Mouse (Mus musculus) stomach, embryonic 15.5 days (tissue): ENCODE measurements around the gene Ipo7. TPM values are rescaled to one million over a fixed set of nuclear protein-coding genes. Genes with fewer than 3 reads are reported as not detected.
"Not testable (repeated sequence)": the region's sequence is repeated elsewhere in the genome, so short reads cannot be mapped to it uniquely, and the experiment has no call there.

Source experiments
- ATAC-seq: fragments of 200-750 bp; cut with Nextera tagmentation; 2 replicates; pipeline ENCODE4 v1.8.0; 2017; ENCODE audit warnings: low read depth, moderate number of reproducible peaks, moderate TSS enrichment; ENCODE audit not compliant: insufficient read depth, low FRiP score
- H3K27ac ChIP-seq: fragments of 300-500 bp; sonication (generic); 2 replicates; pipeline ENCODE4 v1.5.1; 2015; ENCODE audit warnings: mild to moderate bottlenecking, inconsistent platforms
- H3K27me3 ChIP-seq: fragments of 300-500 bp; sonication (generic); replicated peaks from 2 replicates; pipeline ENCODE4 v1.6.1; 2015; ENCODE audit warnings: inconsistent platforms
- H3K36me3 ChIP-seq: fragments of 300-500 bp; sonication (generic); 2 replicates; pipeline ENCODE4 v1.6.1; 2015; ENCODE audit warnings: inconsistent platforms
- H3K4me1 ChIP-seq: fragments of 300-500 bp; sonication (generic); 2 replicates; pipeline ENCODE4 v1.6.1; 2015; ENCODE audit warnings: inconsistent platforms
- H3K4me2 ChIP-seq: fragments of 300-500 bp; sonication (generic); 2 replicates; pipeline ENCODE4 v1.6.1; 2015; ENCODE audit warnings: mild to moderate bottlenecking, inconsistent platforms
- H3K4me3 ChIP-seq: fragments of 300-500 bp; sonication (generic); replicated peaks from 2 replicates; pipeline ENCODE4 v1.5.1; 2015; ENCODE audit warnings: inconsistent platforms
- H3K9ac ChIP-seq: fragments of 300-500 bp; sonication (generic); 2 replicates; pipeline ENCODE4 v1.6.1; 2015; ENCODE audit warnings: inconsistent platforms
- H3K9me3 ChIP-seq: fragments of 300-500 bp; sonication (generic); 2 replicates; pipeline ENCODE4 v1.6.1; 2016; ENCODE audit warnings: inconsistent platforms
- WGBS: fragments of 180-500 bp; shearing (Covaris S2); methylation state at CpG from one replicate; pipeline ENCODE4 v1.1.7; 2015; 5-methylcytosine and 5-hydroxymethylcytosine counted together
- polyA plus RNA-seq: library from polyadenylated mRNA; unstranded; fragments of >200 nt; fragmentation: Nextera tagmentation; extraction: Ambion mirVana; gene quantifications from 2 replicates; pipeline ENCODE4 v1.2.1, GENCODE M21; 2015

Ipo7 gene
- polyA plus RNA-seq, 1 experiment from 2014 or later = 40.2 TPM

DNA sequence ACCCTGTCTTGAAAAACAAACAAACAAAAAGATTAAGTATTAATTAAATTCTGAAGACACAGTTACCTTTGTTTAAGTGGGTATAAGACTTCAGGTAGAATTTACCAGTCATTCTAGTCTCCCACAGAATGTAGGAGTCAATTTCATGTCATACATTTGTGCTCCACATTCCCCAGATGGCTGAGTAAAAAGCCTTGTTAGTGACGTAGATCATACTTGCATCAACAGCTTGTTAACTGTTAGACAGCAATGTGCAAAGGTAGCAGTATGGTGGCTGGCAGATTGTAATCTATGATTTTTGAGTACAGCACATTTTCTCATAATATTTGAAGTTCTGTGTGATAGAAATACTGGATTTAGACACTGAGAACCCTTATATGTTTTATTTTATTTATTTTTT lies 10.8 kb downstream of the Ipo7 start:
- Histone ChIP-seq H3K36me3 (peaks cover 19% of the 10 kb centered on the region), H3K27ac (no peak overlapping the region), H3K9me3 (no peaks in the 10 kb centered on the region), H3K9ac (no peak overlapping the region), H3K27me3 (no peaks in the 10 kb centered on the region), H3K4me2 (no peak overlapping the region), H3K4me3 (no peak overlapping the region), H3K4me1 (no peaks in the 10 kb centered on the region)
- no peak for ATAC-seq
- WGBS = 76% methylated on average over 1 of the region's 1 CpGs

DNA sequence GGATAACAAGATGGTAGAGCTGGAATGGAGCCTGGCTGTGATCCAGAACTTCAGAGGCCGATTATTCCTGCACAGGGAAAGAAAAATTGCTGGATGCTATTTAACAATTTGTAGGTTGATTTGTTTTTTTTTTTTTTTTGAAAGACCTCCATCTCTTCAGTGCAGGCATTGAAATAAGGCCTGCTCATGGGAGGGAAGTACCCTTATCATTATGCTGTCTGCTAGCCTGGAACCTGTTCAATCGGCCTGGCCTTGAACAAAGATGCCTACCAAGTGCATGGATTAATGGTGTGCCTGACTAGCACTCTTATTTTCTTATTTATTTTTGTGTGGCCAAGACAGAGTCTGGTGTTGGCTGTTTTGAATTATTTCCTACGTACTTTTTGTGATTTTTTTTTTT lies 12.3 kb downstream of the Ipo7 start:
- no peak overlapping the region for H3K27ac ChIP-seq
- no peak overlapping the region for H3K4me2 ChIP-seq
- H3K9me3 ChIP-seq = no peaks in the 10 kb centered on the region
- no peak for ATAC-seq
- H3K4me3 ChIP-seq = no peak overlapping the region
- no peak overlapping the region for H3K9ac ChIP-seq
- no peaks in the 10 kb centered on the region for H3K27me3 ChIP-seq
- H3K36me3 ChIP-seq = peaks cover 15% of the 10 kb centered on the region; the same call in 1 of the 2 replicates
- H3K4me1 ChIP-seq = no peaks in the 10 kb centered on the region
- 81% methylated on average over 3 of the region's 3 CpGs for WGBS

DNA sequence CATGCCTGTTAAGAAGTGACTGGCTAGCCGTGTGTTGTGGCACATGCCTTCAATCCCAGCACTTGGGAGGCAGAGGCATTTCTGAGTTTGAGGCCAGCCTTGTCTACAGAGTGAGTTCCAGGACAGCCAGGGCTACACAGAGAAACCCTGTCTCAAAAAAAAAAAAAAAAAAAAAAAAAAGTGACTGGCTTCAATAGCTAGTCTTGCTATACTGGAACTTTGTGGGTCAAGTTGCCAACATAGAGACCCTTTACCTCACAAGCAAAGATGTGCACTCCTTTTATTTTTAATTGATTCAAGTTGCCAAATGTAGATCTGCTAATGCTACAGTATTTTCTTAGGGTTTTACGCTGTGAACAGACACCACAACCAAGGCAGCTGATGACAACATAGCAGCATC lies 39.6 kb downstream of the Ipo7 start:
- not testable (repeated sequence) for H3K9me3 ChIP-seq, H3K4me1 ChIP-seq, H3K4me3 ChIP-seq, ATAC-seq, H3K9ac ChIP-seq, H3K27me3 ChIP-seq, H3K36me3 ChIP-seq, H3K4me2 ChIP-seq, H3K27ac ChIP-seq
- 90% methylated on average over 2 of the region's 2 CpGs for WGBS

DNA sequence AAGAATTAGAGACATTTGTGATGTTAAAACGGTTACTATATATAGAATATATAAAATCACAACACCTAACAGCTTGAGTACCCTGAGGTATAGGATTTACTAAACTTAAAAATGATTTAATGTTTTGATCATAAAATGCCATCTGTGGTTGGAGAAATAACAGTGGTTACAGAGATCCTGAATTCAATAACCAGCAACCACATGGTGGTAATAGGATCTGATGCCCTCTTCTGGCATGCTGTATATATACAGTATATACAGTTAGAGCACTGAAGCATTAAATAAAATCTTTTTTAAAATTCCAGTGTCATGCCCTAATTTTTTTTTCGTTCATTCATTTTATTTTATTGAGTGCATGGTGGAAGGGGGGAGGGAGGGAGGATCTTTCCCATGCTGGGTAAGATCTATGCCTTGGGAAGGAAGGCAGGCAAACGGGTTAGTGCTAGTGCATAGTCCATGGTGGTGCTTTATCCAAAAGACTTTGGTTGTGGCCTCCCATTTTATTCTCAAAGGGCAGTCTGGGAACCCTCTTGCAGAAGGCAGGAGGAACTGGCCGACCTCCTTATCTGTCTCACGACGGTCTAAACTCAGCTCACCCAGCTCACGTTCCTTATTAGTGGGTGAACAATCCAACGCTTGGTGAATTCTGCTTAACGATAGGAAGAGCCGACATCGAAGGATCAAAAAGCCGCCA lies 41.2 kb downstream of the Ipo7 start:
- WGBS = 80% methylated on average over 12 of the region's 12 CpGs
- no peaks in the 10 kb centered on the region for H3K9me3 ChIP-seq

DNA sequence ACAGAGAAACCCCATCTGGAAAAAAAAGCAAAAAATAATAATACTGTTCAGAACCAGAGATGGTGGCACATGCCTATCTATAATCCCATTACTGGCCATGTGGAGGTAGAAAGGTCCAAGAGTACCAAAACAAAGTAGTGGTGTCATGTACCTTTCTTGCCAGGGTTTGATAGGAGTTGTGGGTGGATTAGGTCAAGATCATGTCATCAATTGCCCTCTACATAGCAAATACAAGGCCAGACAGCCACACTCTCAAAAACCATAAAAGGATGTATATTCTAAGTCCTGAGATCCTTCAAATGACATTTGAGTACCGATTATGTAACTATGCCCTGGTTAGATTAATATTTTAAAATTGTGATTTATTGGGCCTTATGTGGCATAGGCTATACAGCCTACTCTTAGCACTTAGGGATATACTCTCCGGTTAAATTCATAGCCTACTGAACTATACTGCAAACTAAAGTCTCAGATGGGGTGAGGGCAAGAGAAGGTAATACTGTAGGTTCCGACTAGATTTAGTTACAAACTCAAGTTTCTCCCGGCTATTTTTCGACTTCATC lies 42.1 kb downstream of the Ipo7 start:
- Histone ChIP-seq H3K4me1 (peaks cover under 1% of the 10 kb centered on the region; the same call in 1 of the 2 replicates), H3K27ac (peak overlapping the region; percentile 99), H3K4me2 (peak overlapping the region; percentile 64), H3K9ac (peak overlapping the region; percentile 92), H3K36me3 (0 out of 2 replicates have a peak, but pooled peaks cover under 1% of the 10 kb centered on the region), H3K9me3 (no peaks in the 10 kb centered on the region), H3K4me3 (peak overlapping the region; percentile 77), H3K27me3 (no peaks in the 10 kb centered on the region)
- WGBS = 16% methylated on average over 5 of the region's 5 CpGs
- ATAC-seq = no peak

More for the DNA sequence above, 41.2 kb downstream of the Ipo7 start:
- Histone ChIP-seq H3K36me3 (0 out of 2 replicates have a peak, but pooled peaks cover 4% of the 10 kb centered on the region), H3K4me3 (no peak overlapping the region), H3K9ac (no peak overlapping the region), H3K4me1 (no peaks in the 10 kb centered on the region), H3K27ac (0 out of 2 replicates have a peak overlapping the region, but pooled peaks have one; percentile 99), H3K4me2 (peak overlapping the region; percentile 64; the same call in 1 of the 2 replicates), H3K27me3 (no peaks in the 10 kb centered on the region)
- ATAC-seq = no peak

DNA sequence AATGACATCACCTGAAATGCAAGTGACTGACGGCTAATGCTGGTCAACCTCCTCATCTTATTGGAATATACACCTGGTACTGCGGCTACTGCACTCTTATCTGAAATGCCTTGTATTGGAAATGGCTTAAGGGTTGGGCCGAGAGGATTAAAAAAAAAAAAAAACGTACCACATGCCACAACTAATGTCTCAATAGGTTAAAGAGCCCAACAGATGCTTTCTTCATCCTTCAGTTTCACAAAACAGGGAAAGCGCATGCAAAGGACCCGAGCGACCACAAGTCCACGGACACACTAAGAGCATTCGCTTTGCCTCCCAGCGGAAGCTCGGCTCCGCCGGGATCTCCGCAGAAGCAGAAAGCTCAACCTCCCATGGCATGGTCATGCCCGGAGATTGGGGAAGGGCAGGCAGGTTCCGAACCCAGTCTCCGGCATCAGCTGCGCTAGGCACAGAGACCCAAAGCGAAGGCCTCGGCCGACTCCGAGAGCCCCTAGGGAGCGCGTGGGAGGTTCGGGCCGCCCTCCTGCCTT lies 42.7 kb downstream of the Ipo7 start:
- ATAC-seq = peak; percentile 0; the same call in 1 of the 2 replicates

DNA sequence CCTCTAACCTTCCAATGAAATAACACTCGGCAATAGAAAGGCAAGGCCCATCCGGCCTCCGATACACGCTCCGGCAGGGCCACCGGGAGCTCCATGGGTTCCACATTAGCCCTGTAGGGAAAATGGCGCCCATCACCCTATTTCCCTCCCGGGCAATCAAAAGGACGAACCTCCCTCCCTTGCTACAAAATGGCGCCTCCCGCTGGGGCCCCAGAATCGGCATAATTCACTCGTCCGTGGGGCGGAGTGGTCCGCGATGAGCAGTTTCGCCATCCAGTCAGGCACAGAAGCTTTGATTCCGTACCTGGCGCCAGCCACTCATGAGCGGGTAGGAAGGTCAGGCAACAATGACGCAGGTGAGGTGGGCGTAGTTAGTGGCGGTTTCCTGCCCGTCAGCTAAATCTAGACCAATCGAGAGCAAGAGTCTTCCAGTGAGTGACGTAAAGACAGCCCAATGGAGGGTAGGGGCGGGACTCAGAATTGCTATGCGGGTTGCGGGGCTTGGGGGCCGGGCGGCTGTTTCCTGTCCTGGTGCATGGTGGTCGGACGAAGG lies 43.2 kb downstream of the Ipo7 start, which contains the start of gene Zfp143:
Gene Zfp143 (plus strand): TSS at position 19 of the 553 bp plus-strand sequence.
- Histone ChIP-seq H3K27me3 (no peaks in the 10 kb centered on the region), H3K4me2 (peak within 1 kb of the TSS; percentile 64), H3K4me3 (peak within 1 kb of the TSS; percentile 77), H3K9ac (peak within 1 kb of the TSS; percentile 92), H3K27ac (peak within 1 kb of the TSS; percentile 100), H3K36me3 (no peaks in the 10 kb centered on the region), H3K9me3 (no peaks in the 10 kb centered on the region), H3K4me1 (peaks cover 4% of the 10 kb centered on the region; the same call in 1 of the 2 replicates)
- WGBS = under 1% methylated on average over 34 of the region's 34 CpGs
- peak; percentile 98 for ATAC-seq

More for the DNA sequence above, 42.7 kb downstream of the Ipo7 start:
- peak overlapping the region; percentile 99 for H3K27ac ChIP-seq
- no peaks in the 10 kb centered on the region for H3K36me3 ChIP-seq
- H3K9ac ChIP-seq = peak overlapping the region; percentile 92
- H3K27me3 ChIP-seq = no peaks in the 10 kb centered on the region
- H3K4me1 ChIP-seq = peaks cover 4% of the 10 kb centered on the region; the same call in 1 of the 2 replicates
- peak overlapping the region; percentile 77 for H3K4me3 ChIP-seq
- under 1% methylated on average over 26 of the region's 26 CpGs for WGBS
- H3K9me3 ChIP-seq = no peaks in the 10 kb centered on the region
- H3K4me2 ChIP-seq = peak overlapping the region; percentile 64

DNA sequence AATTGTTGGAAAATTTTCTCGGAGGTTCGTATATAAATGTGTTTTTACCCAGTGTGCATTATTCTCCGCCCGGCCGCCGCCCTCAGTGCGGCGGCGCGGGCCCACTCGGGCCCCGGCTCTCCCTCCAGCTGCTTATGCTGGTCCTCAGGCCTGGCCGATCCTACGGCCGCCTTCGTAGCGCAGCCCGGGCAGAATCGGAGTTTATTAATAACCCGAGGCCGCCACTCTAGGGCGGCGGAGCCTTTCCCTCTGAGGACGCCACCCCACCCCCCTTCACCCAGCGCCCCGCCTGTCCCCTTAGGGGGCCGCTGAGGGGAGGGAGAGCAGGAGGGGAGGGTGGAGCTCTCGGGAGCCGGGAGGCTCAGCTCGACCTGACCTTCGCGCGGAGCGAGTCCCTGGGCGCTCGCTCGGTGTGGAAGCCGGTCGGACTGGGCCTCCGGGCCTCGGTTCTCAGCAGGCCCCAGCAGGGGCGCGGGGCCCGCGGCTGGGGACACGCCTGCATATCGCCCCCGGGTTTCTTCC lies 43.7 kb downstream of the Ipo7 start:
- no peaks in the 10 kb centered on the region for H3K36me3 ChIP-seq
- H3K27me3 ChIP-seq = no peaks in the 10 kb centered on the region
- H3K4me2 ChIP-seq = peak overlapping the region; percentile 42
- H3K9ac ChIP-seq = peak overlapping the region; percentile 65
- ATAC-seq = peak; percentile 82
- no peaks in the 10 kb centered on the region for H3K9me3 ChIP-seq
- WGBS = under 1% methylated on average over 47 of the region's 48 CpGs
- H3K27ac ChIP-seq = peak overlapping the region; percentile 100
- peak overlapping the region; percentile 63 for H3K4me3 ChIP-seq
- H3K4me1 ChIP-seq = peaks cover 4% of the 10 kb centered on the region; the same call in 1 of the 2 replicates

DNA sequence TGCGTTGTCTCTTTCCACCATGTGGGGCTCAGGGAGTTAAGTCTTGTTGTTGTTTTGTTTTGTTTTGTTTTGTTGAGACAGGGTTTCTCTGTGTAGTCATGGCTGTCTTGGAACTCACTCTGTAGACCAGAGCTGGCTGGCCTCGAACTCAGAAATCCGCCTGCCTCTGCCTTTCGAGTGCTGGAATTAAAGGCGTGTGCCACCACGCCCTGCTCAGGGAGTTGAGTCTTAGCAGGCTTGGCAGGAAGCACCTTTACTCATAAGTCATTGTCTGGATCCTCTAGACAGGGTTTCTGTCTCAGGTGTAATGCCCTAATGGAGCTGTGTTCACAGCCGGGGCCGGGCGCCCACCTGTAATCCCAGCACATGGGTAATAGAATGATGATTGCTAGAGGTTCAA lies 45.7 kb downstream of the Ipo7 start:
- no peak overlapping the region for H3K4me2 ChIP-seq
- H3K9me3 ChIP-seq = no peaks in the 10 kb centered on the region
- 98% methylated on average over 9 of the region's 9 CpGs for WGBS
- peaks cover 4% of the 10 kb centered on the region; the same call in 1 of the 2 replicates for H3K4me1 ChIP-seq
- no peak overlapping the region for H3K9ac ChIP-seq
- H3K27me3 ChIP-seq = no peaks in the 10 kb centered on the region
- H3K36me3 ChIP-seq = peaks cover 7% of the 10 kb centered on the region; the same call in 1 of the 2 replicates
- H3K27ac ChIP-seq = no peak overlapping the region; the same call in 1 of the 2 replicates
- no peak for ATAC-seq
- no peak overlapping the region for H3K4me3 ChIP-seq

DNA sequence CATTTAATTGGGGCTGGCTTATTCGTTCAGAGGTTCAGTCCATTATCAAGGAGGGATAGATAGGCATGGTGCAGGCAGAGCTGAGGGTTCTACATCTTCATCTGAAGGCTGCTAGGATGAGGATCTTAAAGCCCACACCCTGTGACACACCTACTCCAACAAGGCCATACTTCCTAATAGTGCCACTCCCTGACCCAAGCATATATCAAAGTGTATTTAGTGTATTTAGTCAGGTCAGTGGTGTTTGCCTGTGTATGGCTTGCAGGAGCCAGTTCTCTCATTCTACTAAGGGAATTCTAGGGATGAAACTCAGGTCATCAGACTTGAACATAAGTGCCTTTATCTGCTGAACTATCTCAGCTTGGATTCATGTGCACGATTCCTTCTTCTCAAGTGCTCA lies 51.0 kb downstream of the Ipo7 start:
- Histone ChIP-seq H3K4me1 (peaks cover 4% of the 10 kb centered on the region; the same call in 1 of the 2 replicates), H3K9ac (no peak overlapping the region), H3K27me3 (no peaks in the 10 kb centered on the region), H3K9me3 (no peaks in the 10 kb centered on the region), H3K36me3 (peaks cover 22% of the 10 kb centered on the region), H3K4me3 (no peak overlapping the region), H3K4me2 (no peak overlapping the region), H3K27ac (no peak overlapping the region)
- ATAC-seq = no peak
- 81% methylated on average over 2 of the region's 2 CpGs for WGBS

DNA sequence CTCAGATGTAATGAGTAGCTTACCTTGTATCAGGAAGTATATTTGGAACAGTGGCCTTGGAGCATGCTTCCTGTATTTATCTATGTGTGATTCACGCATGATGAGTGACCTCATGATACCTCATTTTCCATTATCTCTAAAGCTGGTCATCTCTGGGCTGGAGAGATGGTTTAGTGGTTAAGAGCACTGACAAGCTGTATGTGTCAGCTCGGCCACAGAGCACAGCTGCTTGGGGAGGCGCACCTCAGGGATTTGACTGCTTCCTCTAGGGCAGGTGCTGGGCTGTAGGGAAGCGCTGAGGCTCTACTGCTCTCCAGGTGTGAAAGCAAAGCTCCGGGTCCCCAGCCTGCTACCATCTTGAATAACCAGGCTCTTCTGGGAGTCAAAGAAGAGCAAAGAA lies 60.1 kb downstream of the Ipo7 start:
- Histone ChIP-seq H3K27me3 (no peaks in the 10 kb centered on the region), H3K4me1 (no peaks in the 10 kb centered on the region), H3K36me3 (peaks cover 57% of the 10 kb centered on the region), H3K4me2 (no peak overlapping the region), H3K9me3 (no peaks in the 10 kb centered on the region), H3K27ac (no peak overlapping the region), H3K9ac (no peak overlapping the region), H3K4me3 (no peak overlapping the region)
- WGBS = 87% methylated on average over 5 of the region's 5 CpGs
- ATAC-seq = no peak
